Mouse (Mus musculus) heart, postnatal 0 days (tissue): ENCODE results near the gene Prom2. TPM values are rescaled to one million over a fixed set of nuclear protein-coding genes. Genes with fewer than 3 reads are reported as not detected.
A peak's percentile ranks its signal among the peaks of the same experiment; 100 is the strongest.

Source experiments
- ATAC-seq: fragments of 200-750 bp; cut with Nextera tagmentation; 2 replicates; pipeline ENCODE4 v1.8.0; 2017; ENCODE audit warnings: low read depth, moderate number of reproducible peaks, moderate library complexity; ENCODE audit not compliant: insufficient read depth
- DNase-seq: peaks from one replicate; pipeline ENCODE4 v3.0.0-alpha.2; 2016; ENCODE audit warnings: low spot score
- H3K27ac ChIP-seq: fragments of 300-500 bp; sonication (generic); 2 replicates; pipeline ENCODE4 v1.5.1; 2014; ENCODE audit warnings: low read depth, mild to moderate bottlenecking
- H3K27me3 ChIP-seq: fragments of 300-500 bp; sonication (generic); 2 replicates; pipeline ENCODE4 v1.6.1; 2014; ENCODE audit warnings: low read length, mixed read lengths; ENCODE audit not compliant: control insufficient read depth, insufficient read depth
- H3K36me3 ChIP-seq: fragments of 300-500 bp; sonication (generic); replicated peaks from 2 replicates; pipeline ENCODE4 v1.6.1; 2014; ENCODE audit warnings: low read length, mixed read lengths; ENCODE audit not compliant: control insufficient read depth, insufficient read depth
- H3K4me1 ChIP-seq: fragments of 300-500 bp; sonication (generic); 2 replicates; pipeline ENCODE4 v1.6.1; 2014; ENCODE audit warnings: antibody characterized with exemption; ENCODE audit not compliant: control insufficient read depth, insufficient read depth
- H3K4me2 ChIP-seq: fragments of 300-500 bp; sonication (generic); 2 replicates; pipeline ENCODE4 v1.6.1; 2014; ENCODE audit warnings: low read depth, mild to moderate bottlenecking, low read length, moderate library complexity
- H3K4me3 ChIP-seq: fragments of 300-500 bp; sonication (generic); 2 replicates; pipeline ENCODE4 v1.5.1; 2014; ENCODE audit warnings: low read depth, low read length
- H3K9ac ChIP-seq: fragments of 300-500 bp; sonication (generic); replicated peaks from 2 replicates; pipeline ENCODE4 v1.6.1; 2014; ENCODE audit warnings: low read depth, low read length, mixed read lengths
- H3K9me3 ChIP-seq: fragments of 300-500 bp; sonication (generic); replicated peaks from 2 replicates; pipeline ENCODE4 v1.6.1; 2016; ENCODE audit warnings: low read length; ENCODE audit not compliant: control insufficient read depth
- CTCF ChIP-seq: IDR thresholded peaks from 2 replicates; pipeline ENCODE4 v1.5.1; 2016; ENCODE audit warnings: antibody characterized with exemption, control low read depth, low read depth
- EP300 ChIP-seq: IDR thresholded peaks from 2 replicates; pipeline ENCODE4 v1.6.1; 2016; ENCODE audit warnings: antibody characterized with exemption, low read depth
- WGBS: fragments of 180-500 bp; shearing (Covaris S2); extraction: QIAGEN DNeasy Blood & Tissue Kit; methylation state at CpG from one replicate; pipeline ENCODE4 v1.1.7; 2014; 5-methylcytosine and 5-hydroxymethylcytosine counted together
- polyA plus RNA-seq: library from polyadenylated mRNA; unstranded; fragments of >200 nt; fragmentation: Nextera tagmentation; extraction: Ambion mirVana; gene quantifications from 2 replicates; pipeline ENCODE4 v1.2.1, GENCODE M21; 2015
- total RNA-seq: library from RNA; depleted of rRNA; stranded (reverse); fragments of >200 nt; gene quantifications from 2 replicates; pipeline ENCODE4 v1.2.3, GENCODE M21; 2014; ENCODE audit warnings: low replicate concordance

Gene Prom2
- total and polyA plus RNA-seq, 2 experiments from 2014 or later = 0.03 to 6.0 TPM

GRCm38 (mm10) chr2:127501061-127501460, 40.2 kb downstream of the Prom2 start:
- peak; percentile 33; the same call in 1 of the 2 replicates for ATAC-seq
- no peak overlapping the region for H3K4me2 ChIP-seq
- no peaks in the 10 kb centered on the region for H3K36me3 ChIP-seq
- no peaks in the 10 kb centered on the region for H3K4me1 ChIP-seq
- 50% methylated on average over 7 of the region's 7 CpGs for WGBS
- H3K9ac ChIP-seq = no peak overlapping the region
- no peak for TF ChIP-seq EP300
- peak; percentile 94 for TF ChIP-seq CTCF
- 0 out of 2 replicates have a peak, but pooled peaks cover 21% of the 10 kb centered on the region for H3K27me3 ChIP-seq
- no peak for DNase-seq
- H3K9me3 ChIP-seq = no peaks in the 10 kb centered on the region
- no peak overlapping the region for H3K27ac ChIP-seq
- H3K4me3 ChIP-seq = no peak overlapping the region

- Histone ChIP-seq H3K9me3 (no peaks in the 10 kb centered on the region), H3K4me2 (no peak overlapping the region), H3K27me3 (0 out of 2 replicates have a peak, but pooled peaks cover 21% of the 10 kb centered on the region), H3K9ac (no peak overlapping the region), H3K27ac (no peak overlapping the region), H3K4me3 (no peak overlapping the region), H3K4me1 (no peaks in the 10 kb centered on the region), H3K36me3 (no peaks in the 10 kb centered on the region)
- WGBS = 68% methylated on average over 8 of the region's 8 CpGs
- TF ChIP-seq EP300 (no peak), CTCF (no peak)
- ATAC-seq = no peak
- DNase-seq = no peak
Observed at GRCm38 (mm10) chr2:127498750-127499149, 42.5 kb downstream of the Prom2 start.

- Histone ChIP-seq H3K27me3 (0 out of 2 replicates have a peak, but pooled peaks cover 4% of the 10 kb centered on the region), H3K9ac (no peak overlapping the region), H3K9me3 (no peaks in the 10 kb centered on the region), H3K27ac (no peak overlapping the region), H3K4me3 (no peak overlapping the region), H3K36me3 (no peaks in the 10 kb centered on the region), H3K4me1 (no peaks in the 10 kb centered on the region), H3K4me2 (no peak overlapping the region)
- TF ChIP-seq EP300 = no peak
- TF ChIP-seq CTCF = no peak
- WGBS = 40% methylated on average over 1 of the region's 1 CpGs
- DNase-seq (no peak), ATAC-seq (no peak)
Observed at GRCm38 (mm10) chr2:127496321-127496720, 44.9 kb downstream of the Prom2 start.

GRCm38 (mm10) chr2:127484476-127485170, 56.6 kb downstream of the Prom2 start:
- Histone ChIP-seq H3K4me1 (peaks cover 11% of the 10 kb centered on the region), H3K4me3 (peak overlapping the region; percentile 15; the same call in 1 of the 2 replicates), H3K36me3 (no peaks in the 10 kb centered on the region), H3K4me2 (peak overlapping the region; percentile 44), H3K9me3 (no peaks in the 10 kb centered on the region), H3K27ac (no peak overlapping the region), H3K27me3 (peaks cover 63% of the 10 kb centered on the region), H3K9ac (no peak overlapping the region)
- TF ChIP-seq CTCF (no peak), EP300 (no peak)
- DNase-seq (peak; percentile 76), ATAC-seq (peak; percentile 65; the same call in 1 of the 2 replicates)
- 8% methylated on average over 19 of the region's 19 CpGs for WGBS

GRCm38 (mm10) chr2:127483001-127483400, 58.3 kb downstream of the Prom2 start:
- ATAC-seq (no peak), DNase-seq (no peak)
- peak overlapping the region; percentile 45 for H3K4me3 ChIP-seq
- peak overlapping the region; percentile 65 for H3K4me2 ChIP-seq
- TF ChIP-seq EP300 (no peak), CTCF (no peak)
- H3K9ac ChIP-seq = no peak overlapping the region
- no peak overlapping the region for H3K27ac ChIP-seq
- no peaks in the 10 kb centered on the region for H3K9me3 ChIP-seq
- H3K27me3 ChIP-seq = peaks cover 70% of the 10 kb centered on the region
- no peaks in the 10 kb centered on the region for H3K36me3 ChIP-seq
- WGBS = under 1% methylated on average over 21 of the region's 21 CpGs
- peaks cover 11% of the 10 kb centered on the region for H3K4me1 ChIP-seq
